Mouse (Mus musculus): ENCODE results near the gene Srrm4.

The Srrm4 gene

DNA sequence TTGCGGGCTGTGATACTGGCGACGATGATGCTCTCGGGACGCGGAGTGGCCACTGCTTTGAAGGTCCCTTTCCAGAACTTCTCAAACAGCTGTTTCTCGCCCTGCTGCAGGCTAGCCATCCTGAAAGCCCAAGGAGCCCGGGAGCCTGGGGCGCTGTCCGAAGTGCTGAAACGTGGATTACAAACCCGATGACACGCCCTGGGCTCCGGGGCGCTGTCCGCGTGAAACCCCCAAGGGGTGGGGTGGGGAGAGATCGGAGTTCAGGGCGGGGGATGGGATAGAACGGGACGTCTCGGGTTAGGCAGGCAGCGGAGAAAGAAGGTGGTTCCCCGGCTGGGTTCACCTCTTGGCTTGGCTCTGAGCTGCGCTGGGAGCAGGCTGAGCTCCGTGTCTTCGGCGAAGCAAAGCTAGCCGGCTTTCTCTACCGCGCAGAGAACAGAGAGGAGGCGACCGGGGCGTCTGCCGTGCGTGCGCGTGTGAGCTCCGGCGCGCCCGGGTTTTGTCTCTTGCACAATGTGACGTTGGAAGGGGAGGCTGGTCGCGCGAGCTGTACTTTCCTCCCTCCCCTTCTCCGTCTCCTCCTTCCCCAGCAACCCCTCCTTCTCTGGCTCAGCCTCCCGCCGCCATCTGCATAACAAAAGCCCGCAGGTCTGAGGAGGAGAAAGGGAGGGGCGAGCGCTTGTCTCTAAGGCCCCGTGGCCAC, at the start of gene Srrm4:
Gene Srrm4 (minus strand): TSS at position 472 of the 703 bp plus-strand sequence.
- DNase-seq (ENCODE audit: low spot score) = no peak

DNA sequence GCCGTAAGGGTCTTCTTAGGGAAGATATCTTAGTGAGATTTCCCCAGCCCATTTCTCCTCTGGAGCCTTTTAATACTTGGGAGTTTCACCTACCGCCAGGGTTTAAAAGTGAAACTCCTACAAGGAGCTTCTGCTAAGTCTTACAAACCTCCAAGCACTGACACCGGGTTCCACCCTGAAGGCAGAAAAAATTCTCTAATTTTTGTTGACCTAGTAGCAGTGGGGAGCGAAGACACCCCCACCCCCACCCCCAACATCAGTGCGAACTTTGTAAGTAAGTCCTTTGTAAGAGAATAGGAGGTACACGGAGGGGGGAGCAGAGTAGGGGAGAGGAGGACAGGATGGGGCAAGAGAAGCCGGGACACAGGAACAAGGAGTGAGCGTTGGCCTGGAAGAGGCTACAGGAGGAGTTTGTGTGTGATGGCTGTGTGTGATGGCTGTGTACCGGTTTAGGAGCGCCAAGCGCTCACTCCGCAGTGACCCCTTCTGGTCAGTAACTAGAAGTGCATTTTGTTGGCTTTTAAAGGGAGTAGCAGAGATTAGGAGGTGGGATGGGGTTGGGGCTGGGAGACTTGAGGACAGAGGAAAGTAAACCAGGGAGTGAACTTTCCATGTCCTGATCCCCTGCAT, 1.3 kb upstream of the Srrm4 start:
- DNase-seq (ENCODE audit: low spot score) = no peak

DNA sequence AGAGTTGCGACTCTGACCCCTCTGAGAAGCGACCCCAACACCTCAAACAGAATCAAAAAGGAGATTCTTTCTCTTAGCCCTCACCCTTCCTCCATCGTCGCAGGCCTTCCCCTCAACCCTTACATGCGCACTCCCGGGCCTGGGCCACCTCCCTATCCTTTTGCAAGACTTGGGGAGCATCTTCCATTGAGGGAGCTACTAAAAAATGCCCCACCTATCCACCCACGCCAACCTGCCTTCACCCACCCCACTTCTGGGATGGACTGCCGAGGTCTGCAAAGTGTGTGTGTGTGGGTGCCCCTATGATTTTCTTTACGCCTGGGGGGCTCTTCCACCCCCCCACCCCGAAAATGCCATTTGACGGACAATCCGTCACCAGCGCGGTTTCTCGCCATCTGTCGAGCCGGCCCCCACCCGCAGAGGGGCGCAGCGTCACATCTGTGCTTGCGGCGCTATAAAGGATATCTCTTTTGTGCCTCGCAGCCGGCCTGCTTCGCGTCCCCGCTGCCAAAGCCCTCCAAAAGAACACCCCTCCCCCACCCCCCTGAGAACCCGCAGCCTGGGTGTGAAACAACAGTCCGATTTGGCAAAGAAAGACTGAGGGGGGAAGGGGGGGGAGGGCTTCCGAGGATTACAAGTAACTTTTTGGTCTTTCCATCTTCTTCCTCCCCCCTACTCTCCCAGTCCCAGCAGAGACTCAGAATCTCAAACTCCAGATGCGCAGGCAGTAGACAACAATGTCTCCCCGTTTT, 608 bp upstream of the Srrm4 start:
- DNase-seq (ENCODE audit: low spot score) = no peak

DNA sequence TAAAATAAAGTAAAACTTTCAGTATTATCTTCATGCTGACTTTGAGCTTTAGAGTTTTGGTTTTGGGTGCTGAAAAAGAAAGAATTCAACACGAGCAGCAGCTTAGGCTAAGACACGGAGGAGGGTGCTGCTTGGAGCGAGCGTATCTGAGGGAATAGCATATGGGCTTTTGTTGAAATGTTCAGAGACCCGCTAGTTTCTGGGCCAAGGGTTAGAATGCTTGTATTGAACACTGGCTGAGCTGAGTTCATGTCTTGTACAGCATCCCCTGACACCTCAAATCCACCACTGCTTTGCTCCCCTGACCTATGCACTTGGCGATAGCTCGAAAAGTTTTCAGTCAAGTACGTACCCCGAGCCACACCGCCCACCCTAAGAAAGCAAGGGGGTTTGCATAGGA, 919 bp downstream of the Srrm4 start:
- DNase-seq (ENCODE audit: low spot score) = no peak

DNA sequence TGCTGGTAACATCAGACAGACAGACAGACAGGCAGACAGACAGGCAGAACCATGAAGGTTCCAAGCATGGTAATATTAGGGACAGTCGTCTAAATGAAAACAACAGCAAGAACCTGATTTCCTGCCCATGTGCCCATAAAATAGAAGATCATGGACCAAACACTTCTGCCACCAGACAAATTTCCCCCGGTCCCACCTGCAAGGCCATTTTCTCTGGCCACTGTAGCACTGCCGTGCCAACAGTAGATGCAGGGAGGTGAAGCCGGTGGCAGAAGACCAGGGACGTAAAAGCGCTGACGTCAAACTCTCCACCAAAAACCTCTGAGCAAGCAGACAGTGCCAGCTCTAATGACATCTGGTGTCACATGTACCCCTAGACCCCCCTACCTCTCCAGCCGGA, 2.0 kb downstream of the Srrm4 start:
- no peak for DNase-seq (ENCODE audit: low spot score)

DNA sequence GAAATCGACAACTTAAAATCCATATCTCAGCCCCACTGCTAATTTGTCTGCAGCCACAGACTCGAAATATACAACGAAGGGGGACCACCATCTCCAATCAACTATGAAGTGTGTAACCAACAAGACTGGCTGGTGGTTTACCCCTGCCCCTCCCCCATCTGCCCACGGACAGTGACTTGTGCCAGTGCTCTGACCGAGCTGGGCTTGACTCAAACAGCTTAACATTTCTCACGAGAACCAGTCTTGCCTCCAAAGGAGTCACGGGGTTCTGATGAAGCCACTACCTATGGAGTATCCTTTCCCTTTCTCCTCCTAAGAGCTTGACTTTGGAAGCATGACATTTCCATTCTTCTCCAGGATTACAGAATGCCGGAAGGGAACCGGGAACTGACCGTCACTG, 2.8 kb downstream of the Srrm4 start:
- DNase-seq (ENCODE audit: low spot score) = no peak

DNA sequence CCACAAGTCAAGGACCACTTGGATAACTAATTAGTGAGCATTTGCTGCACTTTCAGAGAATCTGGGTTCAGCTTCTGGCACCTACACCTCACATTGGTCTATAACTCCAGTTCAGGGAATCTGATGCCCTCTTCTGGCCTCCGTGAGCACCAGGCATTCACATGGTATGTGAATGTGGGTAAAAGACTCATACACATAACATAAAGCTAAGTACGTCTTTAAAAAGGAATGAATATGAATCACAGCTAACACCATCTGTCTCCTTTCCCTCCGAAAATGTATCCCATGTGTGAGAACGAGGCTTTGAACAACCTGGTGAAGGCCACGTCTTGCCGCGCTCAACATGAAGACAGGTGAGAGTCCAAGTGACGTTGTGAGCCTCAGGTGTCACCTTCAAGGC, 12.1 kb downstream of the Srrm4 start:
- no peak for DNase-seq (ENCODE audit: low spot score)

DNA sequence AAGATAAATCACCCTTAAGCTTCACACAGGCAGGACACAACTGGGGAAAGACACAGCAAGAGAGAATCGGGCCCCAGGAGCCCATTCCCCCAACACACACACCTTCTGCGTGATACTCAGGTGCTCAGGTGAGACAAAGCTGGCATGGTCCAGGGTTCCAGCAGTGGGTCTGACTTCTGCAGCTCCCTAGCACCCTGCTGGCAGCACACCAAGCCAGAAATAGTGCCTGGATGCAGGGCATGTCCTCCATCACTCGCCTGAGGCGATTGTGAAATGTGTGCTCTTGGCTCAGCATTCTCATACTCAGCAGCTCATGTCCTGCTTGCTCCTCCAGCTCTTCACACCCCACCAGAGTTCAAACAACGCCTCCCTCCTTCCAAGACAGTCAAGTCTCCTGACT, 14.5 kb downstream of the Srrm4 start:
- DNase-seq (ENCODE audit: low spot score) = no peak

DNA sequence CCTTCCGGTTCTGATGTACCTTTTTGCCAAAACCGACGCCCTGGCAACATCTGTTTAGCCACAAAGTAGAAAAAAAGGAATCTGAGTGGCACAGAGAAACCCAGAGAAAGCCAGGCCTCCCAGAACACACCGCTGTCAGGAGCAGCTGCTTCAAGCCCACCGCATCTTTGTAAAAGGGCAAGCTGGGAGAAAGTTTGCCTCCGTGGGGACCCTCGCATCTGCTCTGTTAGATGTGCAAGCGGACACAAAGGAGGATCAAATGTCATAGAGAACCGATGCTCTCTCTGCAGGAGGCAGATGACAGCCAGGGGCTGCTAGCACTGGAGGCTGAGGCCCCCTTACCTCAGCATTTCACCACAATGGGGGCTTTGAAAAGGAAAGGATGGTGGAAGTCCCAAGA, 18.3 kb downstream of the Srrm4 start:
- no peak for DNase-seq (ENCODE audit: low spot score)

DNA sequence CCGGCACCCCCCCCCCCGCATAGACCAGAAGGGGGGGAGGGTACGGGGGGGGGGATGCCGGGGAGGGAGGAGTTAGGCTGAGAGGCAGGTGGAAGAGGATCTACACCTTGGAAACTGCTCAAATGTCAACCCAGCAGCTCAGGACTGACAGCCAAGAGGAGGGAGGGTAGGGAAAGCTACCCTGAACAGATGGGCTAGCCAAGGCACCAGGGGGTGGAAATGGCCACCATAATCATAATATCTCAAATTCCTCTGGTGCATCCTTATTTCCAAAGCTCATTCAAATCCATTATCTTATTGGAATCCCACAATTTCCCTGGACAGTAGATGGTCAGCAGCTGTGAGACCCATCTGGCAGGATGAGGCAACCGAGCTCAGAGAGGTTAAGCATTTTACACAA, 19.7 kb downstream of the Srrm4 start:
- no peak for DNase-seq (ENCODE audit: low spot score)

DNA sequence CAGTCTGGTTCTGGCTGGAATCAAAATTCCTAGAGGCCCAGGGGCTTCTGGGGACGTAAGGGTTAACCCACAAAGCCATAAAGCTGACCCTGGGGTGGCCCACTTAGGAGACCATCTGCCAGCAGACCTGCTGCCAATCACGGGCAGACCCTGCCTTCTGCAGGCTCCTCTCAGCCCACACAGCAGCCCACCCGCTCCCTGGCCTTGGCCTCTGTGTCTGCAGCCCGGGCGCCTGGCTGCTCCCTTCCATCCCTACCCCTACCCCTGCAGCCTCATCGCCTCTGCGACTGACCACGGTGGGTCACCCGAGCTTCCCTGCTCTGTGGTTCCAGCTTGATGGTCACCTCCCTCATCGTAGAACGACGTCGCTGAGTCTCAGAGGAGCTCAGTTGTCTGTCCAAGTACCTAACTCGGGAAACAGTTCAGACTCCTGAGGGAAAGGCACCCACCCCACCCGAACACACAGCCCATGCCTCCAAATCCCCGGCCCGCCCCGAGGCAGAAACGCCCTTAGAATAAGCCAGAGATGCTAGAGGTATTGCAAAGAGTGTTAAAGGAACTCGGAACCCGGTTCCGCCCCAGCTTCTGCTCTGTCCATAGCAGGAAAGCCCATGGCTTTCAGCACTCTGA, 20.3 kb downstream of the Srrm4 start:
- no peak for DNase-seq (ENCODE audit: low spot score)

DNA sequence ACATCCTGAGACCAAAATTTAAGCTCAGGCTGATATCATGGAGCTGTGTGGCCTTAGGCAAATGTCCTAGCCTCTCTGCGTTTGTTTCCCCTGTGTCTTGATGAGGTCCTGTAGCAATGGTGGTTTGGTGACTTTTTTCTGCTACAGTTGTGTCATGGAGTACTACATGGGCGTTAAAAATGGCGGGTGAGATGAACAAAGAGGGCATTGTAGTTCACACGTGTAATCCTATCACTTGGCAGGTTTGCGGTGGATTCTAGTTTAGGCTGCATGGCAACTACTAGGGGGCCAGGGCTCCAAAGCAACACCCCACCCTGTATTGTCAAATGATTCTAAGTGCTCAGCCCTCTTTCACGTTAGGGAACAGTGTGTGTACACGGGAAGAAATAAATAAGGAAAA, 21.1 kb downstream of the Srrm4 start:
- DNase-seq (ENCODE audit: low spot score) = no peak

DNA sequence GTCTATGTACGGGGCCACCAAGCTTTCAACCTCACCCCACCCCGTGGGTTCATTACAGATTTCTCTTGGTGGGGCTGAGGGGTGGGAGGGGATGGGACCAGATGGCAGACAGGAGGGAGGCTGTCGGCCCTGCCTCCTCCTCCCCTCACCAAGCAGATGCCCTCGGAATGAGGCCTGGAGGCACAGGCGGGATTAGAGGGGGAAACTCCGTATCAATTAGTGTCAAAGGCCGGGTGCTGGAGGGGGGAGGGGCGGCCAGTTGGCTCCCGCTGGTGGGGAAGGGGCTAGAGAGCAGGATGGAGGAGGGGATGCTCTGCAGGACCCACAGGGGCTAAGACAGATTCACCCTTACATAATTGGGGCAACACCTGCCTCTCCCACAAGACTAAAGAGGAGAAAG, 22.0 kb downstream of the Srrm4 start:
- DNase-seq (ENCODE audit: low spot score) = no peak

DNA sequence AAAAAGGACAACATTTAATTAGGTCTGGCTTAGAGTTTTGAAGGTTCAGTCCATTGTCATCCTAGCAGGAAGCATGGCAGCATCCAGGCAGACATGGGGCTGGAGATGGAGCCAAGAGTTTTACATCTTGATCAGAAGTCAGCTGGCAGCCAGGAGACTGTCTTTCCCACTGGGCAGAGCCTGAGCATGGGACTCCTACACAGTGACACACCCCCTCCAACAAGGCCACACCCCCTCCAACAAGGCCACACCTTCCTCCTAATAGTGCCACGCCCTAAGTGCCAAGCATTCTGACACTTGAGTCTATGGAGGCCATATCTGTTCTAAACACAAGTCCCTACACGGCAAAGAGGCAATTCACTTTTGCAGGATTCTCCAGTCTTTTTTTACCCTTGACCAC, 23.6 kb downstream of the Srrm4 start:
- no peak for DNase-seq (ENCODE audit: low spot score)

DNA sequence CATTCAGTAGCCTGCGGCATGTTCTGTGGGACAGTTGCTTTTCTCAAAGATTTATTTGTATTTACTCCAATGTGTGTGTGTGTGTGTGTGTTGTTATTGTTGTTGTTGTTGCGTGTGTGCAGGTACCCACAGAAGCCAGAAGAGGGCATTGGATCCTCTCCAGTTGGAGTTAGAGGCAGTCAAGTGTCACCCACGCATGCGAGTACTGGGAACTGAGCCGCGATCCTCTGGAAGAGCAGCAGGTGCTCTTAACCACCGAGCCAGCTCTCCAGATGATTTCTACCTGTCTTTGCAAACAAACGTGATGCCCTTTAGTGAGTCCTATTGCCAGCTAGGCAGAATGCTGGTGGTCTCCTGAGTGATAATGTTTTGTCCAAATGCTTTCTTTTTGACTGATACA, 24.3 kb downstream of the Srrm4 start:
- DNase-seq (ENCODE audit: low spot score) = no peak

DNA sequence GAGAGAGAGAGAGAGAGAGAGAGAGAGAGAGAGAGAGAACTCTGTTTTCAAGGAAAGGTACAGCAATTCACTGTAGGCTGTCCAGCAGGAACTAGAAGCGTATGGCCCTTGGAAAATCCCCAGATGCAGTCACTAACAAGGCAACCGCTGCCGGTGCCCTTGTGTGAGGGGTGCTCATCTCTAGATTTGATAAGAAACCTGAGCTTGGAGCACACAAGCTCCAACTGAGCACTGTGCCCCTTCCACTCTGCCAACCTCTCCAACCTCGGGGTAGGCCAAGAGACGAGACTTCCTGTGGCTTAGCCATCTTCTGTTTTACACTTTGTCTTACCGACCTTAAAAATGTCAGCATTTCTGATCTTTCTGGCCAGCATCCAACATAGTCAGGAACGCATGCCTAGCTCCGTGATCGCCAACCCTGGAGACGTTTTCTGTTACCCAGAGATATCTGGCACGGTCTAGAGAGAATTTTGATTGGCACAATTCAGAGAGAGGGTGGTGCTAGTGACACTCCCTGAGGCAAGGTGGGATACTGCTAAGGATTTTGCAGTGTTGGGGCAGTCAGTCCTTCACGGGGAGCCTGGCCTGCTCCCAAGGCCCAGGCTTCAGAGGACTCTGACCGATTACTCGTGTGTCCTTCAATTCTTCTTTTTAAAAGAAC, 25.1 kb downstream of the Srrm4 start:
- DNase-seq (ENCODE audit: low spot score) = no peak

DNA sequence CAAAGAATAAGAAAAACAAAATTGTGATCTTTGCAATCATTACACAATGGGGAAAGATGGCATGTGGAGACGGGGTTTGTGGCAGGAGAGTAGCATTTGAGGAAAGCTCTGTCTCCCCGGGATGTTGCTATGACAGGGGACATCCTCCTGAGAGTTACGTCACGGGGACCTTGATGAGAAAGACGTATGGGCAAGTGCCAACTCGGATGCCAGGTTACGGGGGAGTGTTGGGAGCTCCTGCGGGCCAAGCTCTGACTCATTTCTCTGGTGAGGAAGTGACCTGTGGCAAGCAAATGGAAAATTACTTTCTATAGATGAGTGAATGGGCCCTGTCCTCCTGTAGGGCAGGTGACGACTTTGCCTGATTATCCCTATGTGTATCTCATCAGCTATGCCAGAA, 26.0 kb downstream of the Srrm4 start:
- DNase-seq (ENCODE audit: low spot score) = no peak

DNA sequence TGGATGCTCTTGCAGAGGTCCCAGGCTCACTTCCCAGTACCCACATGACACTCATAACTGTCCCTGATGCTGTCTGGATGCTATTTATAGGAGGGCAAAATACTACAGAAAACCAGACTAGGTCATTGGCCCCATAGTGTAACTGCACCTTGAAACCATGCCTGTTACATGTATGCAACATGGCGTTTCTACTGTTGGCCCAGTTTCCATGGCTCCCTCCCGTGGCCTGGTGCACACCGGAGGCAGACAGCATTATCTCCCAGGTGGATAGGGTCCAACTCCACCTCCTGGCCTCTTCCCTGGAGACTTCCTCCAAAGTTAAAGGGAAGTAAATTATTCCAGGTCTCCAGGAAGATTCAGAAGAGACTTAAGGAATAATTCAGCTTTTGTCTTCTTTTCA, 27.2 kb downstream of the Srrm4 start:
- DNase-seq (ENCODE audit: low spot score) = no peak

DNA sequence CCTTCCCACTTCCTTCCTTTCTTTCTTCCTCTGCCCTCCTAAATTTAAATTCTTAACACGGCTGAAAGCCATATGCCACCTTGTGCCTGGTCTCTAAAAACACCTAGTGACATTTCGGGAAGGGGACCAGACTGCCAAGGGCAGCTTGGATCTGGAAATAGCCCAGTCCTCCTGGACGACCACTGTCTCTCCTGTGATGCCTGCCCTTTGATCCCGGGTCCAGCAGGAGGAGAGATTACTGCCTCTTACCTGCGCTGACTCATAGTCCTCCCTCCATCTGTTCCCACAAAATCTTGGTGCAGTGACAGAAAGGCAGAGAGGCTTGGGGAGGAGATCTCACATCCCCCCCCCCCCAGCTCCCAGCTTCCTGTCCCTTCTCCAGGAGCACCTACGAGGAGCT, 27.9 kb downstream of the Srrm4 start:
- DNase-seq (ENCODE audit: low spot score) = no peak

DNA sequence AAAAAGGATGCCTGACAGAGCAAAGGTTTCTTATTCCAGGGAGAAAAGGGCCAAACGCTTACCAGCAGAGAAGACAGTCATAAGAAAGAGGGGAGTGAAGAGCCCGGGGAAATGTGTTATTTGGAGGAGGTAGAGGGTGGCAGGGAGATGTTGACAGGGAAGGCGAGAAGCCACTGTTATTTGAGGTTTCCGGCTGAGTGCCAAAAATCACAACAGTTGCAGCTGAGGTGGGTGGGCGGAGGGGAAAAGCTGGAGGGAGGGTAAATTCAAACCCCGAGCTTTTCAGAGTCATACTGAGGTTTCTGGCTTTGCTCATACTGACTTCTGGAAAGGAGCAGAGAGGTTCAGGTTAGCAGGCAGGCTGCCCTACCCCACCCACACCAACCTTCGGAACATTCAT, 32.5 kb downstream of the Srrm4 start:
- DNase-seq (ENCODE audit: low spot score) = no peak

DNA sequence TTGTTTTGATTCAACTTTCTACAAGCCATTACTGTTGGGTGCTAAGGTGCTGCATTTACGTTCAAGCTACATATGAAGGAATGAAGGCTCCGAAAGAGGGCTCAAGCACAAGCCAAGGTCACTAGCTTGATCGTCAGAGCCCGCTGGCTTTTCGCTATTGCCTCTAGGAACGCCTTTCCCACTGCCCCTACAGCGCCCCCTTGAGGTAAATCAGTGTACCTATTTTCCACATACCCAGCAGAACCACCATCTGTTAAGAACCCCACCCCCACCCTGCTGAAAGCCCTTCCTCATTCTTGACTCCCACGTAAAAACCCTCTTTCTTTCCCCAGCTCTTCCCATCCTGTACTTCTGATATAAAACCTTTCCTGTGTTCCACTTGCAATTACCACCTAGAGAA, 35.0 kb downstream of the Srrm4 start:
- no peak for DNase-seq (ENCODE audit: low spot score)

DNA sequence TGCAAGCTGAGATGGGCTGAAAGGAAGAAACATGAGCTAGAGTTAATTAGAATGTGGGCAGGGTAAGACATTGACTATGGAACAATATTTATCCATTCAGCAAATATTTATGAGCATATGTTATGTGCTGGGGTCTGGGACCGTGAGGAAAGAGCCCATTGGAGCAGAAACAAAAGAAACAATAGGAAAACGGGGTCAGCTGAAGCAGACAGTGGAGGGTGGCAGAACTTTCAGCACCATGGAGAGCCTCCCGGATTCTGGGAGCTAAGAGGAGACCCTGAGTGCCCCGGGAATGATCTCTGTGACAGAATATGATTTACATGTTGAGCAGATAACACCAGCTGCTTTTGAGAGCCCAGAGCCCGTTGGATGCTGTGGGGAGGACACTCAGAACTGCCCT, 37.7 kb downstream of the Srrm4 start:
- DNase-seq (ENCODE audit: low spot score) = no peak

DNA sequence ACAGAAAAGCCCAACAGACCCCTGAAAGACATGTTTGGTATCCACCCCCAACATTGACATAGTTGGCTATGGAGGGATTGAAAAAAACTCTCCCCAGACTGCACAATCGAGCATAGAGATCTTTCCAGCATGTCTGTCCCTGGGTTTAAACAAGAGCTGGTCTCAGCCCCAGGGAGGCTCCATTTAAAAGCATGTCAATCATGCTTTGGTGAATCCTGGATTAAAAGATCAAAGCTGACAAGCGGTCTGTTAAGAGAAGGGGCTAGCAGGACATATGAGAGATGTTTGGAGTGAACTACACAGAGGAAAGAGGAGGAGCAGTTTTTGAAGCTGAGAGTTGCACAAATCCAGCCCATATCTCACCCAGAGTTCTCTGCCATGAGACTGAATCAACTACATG, 38.5 kb downstream of the Srrm4 start:
- no peak for DNase-seq (ENCODE audit: low spot score)
